Mouse (Mus musculus) intestine, embryonic 16.5 days (tissue): Measurements from ENCODE around the gene Ppm1j. TPM values are rescaled to one million over a fixed set of nuclear protein-coding genes. Genes with fewer than 3 reads are reported as not detected.
A peak's percentile ranks its signal among the peaks of the same experiment; 100 is the strongest.
"Not testable (repeated sequence)": the region's sequence is repeated elsewhere in the genome, so short reads cannot be mapped to it uniquely, and the experiment has no call there.

Experiments
- ATAC-seq: fragments of 200-750 bp; cut with Nextera tagmentation; 2 replicates; pipeline ENCODE4 v1.8.0; 2017; ENCODE audit warnings: moderate TSS enrichment, moderate library complexity
- H3K27ac ChIP-seq: fragments of 300-500 bp; sonication (generic); 2 replicates; pipeline ENCODE4 v1.5.1; 2014; ENCODE audit warnings: mild to moderate bottlenecking, low read length
- H3K27me3 ChIP-seq: fragments of 300-500 bp; sonication (generic); replicated peaks from 2 replicates; pipeline ENCODE4 v1.6.1; 2014; ENCODE audit warnings: low read length, control low read depth, mixed read lengths; ENCODE audit not compliant: control insufficient read depth, insufficient read depth
- H3K36me3 ChIP-seq: fragments of 300-500 bp; sonication (generic); 2 replicates; pipeline ENCODE4 v1.6.1; 2014; ENCODE audit warnings: low read length, control low read depth; ENCODE audit not compliant: control insufficient read depth, insufficient read depth
- H3K4me1 ChIP-seq: fragments of 300-500 bp; sonication (generic); 2 replicates; pipeline ENCODE4 v1.6.1; 2014; ENCODE audit warnings: low read length, control low read depth, mixed read lengths; ENCODE audit not compliant: control insufficient read depth, insufficient read depth
- H3K4me2 ChIP-seq: fragments of 300-500 bp; sonication (generic); 2 replicates; pipeline ENCODE4 v1.6.1; 2014; ENCODE audit warnings: low read depth, low read length, control low read depth
- H3K4me3 ChIP-seq: fragments of 300-500 bp; sonication (generic); 2 replicates; pipeline ENCODE4 v1.5.1; 2014; ENCODE audit warnings: mild to moderate bottlenecking, low read length
- H3K9ac ChIP-seq: fragments of 300-500 bp; sonication (generic); 2 replicates; pipeline ENCODE4 v1.6.1; 2014; ENCODE audit warnings: low read depth, low read length
- H3K9me3 ChIP-seq: fragments of 300-500 bp; sonication (generic); 2 replicates; pipeline ENCODE4 v1.6.1; 2016; ENCODE audit warnings: low read length, control low read depth; ENCODE audit not compliant: control insufficient read depth
- WGBS: fragments of 180-500 bp; shearing (Covaris S2); extraction: QIAGEN DNeasy Blood & Tissue Kit; methylation state at CpG from one replicate; pipeline ENCODE4 v1.1.7; 2014; 5-methylcytosine and 5-hydroxymethylcytosine counted together
- polyA plus RNA-seq: library from polyadenylated mRNA; unstranded; fragments of >200 nt; fragmentation: Nextera tagmentation; extraction: Ambion mirVana; gene quantifications from 2 replicates; pipeline ENCODE4 v1.2.1, GENCODE M21; 2015

Gene Ppm1j
- polyA plus RNA-seq, 1 experiment from 2014 or later: 4.3 TPM

- peak; percentile 54 for ATAC-seq
- H3K27ac ChIP-seq, H3K9me3 ChIP-seq, H3K9ac ChIP-seq, H3K27me3 ChIP-seq, H3K4me3 ChIP-seq, H3K4me2 ChIP-seq, H3K4me1 ChIP-seq, H3K36me3 ChIP-seq: not testable (repeated sequence)
- 21% methylated on average over 20 of the region's 20 CpGs for WGBS
These were observed 18.6 kb upstream of the Ppm1j start for GRCm38 (mm10) chr3:104762103-104762863.

GRCm38 (mm10) chr3:104765021-104765420 lies 15.8 kb upstream of the Ppm1j start:
- no peaks in the 10 kb centered on the region for H3K36me3 ChIP-seq
- H3K9me3 ChIP-seq: no peaks in the 10 kb centered on the region
- 23% methylated on average over 4 of the region's 4 CpGs for WGBS
- H3K27me3 ChIP-seq: 0 out of 2 replicates have a peak, but pooled peaks cover 3% of the 10 kb centered on the region
- no peak for ATAC-seq
- H3K27ac ChIP-seq: no peak overlapping the region
- H3K4me3 ChIP-seq: no peak overlapping the region
- no peak overlapping the region for H3K4me2 ChIP-seq
- no peak overlapping the region for H3K9ac ChIP-seq
- no peaks in the 10 kb centered on the region for H3K4me1 ChIP-seq

DNA sequence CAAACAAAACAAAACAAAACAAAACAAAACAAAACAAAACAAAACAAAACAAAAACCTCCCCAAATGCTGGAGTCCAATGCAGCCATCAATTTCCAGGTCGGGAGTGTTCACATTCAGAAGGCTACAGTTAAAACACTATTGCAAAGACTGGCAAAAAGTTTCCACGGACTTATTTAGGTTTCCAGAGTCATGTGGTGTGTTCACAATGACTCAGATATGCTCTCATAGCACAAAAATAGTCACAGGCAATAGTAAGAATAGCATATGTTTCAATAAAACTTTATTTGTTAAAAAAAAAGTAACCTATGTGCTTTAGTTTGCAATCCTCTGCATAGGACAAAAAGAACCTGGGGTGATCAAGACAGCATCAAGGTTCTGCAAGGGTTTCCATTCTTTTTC lies 13.7 kb upstream of the Ppm1j start:
- Histone ChIP-seq H3K27ac (no peak overlapping the region), H3K4me2 (no peak overlapping the region), H3K4me3 (no peak overlapping the region), H3K9ac (no peak overlapping the region), H3K27me3 (no peaks in the 10 kb centered on the region), H3K4me1 (no peaks in the 10 kb centered on the region), H3K36me3 (no peaks in the 10 kb centered on the region), H3K9me3 (no peaks in the 10 kb centered on the region)
- no peak for ATAC-seq
- 65% methylated on average over 2 of the region's 2 CpGs for WGBS

DNA sequence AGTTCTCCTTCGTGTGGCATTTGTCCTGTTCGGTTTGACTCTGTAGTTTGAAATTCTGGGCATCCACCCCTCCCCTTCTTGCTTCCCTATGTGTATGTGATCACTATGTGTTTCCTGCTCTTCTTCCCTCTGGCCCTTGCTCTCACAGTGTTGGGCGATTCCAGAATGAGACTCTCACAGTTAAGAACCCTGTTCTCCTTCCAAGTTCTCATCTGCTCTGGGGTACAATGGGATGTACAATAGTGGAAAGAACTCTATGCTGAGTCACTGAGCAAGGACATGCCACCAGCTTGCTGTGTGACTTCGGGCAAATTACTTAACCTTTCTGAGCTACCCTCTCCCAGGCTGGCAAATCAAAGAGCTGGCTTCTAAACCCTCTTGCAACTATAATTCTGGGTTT lies 13.1 kb upstream of the Ppm1j start:
- Histone ChIP-seq H3K36me3 (no peaks in the 10 kb centered on the region), H3K4me1 (no peaks in the 10 kb centered on the region), H3K27me3 (no peaks in the 10 kb centered on the region), H3K4me2 (no peak overlapping the region), H3K27ac (no peak overlapping the region), H3K4me3 (no peak overlapping the region), H3K9ac (no peak overlapping the region), H3K9me3 (no peaks in the 10 kb centered on the region)
- WGBS: 80% methylated on average over 4 of the region's 4 CpGs
- ATAC-seq: no peak

DNA sequence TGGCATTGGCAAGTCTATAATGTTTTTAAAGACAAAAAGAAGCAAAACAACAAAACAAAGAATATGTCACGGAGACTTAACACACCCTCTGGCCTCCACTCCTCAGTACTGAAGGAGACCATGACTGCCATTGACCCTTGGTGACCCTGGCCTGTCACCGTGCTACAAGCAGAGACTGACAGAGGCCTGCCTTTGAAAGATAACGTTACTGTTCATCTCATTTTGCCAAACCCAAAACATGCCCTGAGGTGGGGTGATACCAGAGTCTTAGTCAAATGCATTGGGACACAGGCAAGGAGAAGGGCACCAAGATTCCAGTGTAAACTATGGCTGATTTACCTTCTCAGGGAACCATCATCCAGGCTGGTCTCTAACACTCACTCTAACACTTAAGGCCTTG lies 11.7 kb upstream of the Ppm1j start:
- H3K27ac ChIP-seq: no peak overlapping the region
- H3K4me1 ChIP-seq: no peaks in the 10 kb centered on the region
- WGBS: 60% methylated on average over 3 of the region's 3 CpGs
- H3K4me3 ChIP-seq: no peak overlapping the region
- no peaks in the 10 kb centered on the region for H3K9me3 ChIP-seq
- no peak for ATAC-seq
- H3K9ac ChIP-seq: no peak overlapping the region
- H3K27me3 ChIP-seq: no peaks in the 10 kb centered on the region
- no peaks in the 10 kb centered on the region for H3K36me3 ChIP-seq
- H3K4me2 ChIP-seq: no peak overlapping the region

- no peaks in the 10 kb centered on the region for H3K9me3 ChIP-seq
- no peak overlapping the region for H3K9ac ChIP-seq
- H3K36me3 ChIP-seq: no peaks in the 10 kb centered on the region
- no peak overlapping the region for H3K4me2 ChIP-seq
- H3K27me3 ChIP-seq: no peaks in the 10 kb centered on the region
- ATAC-seq: no peak
- 53% methylated on average over 10 of the region's 10 CpGs for WGBS
- no peaks in the 10 kb centered on the region for H3K4me1 ChIP-seq
- H3K4me3 ChIP-seq: no peak overlapping the region
- no peak overlapping the region for H3K27ac ChIP-seq
These were observed 10.8 kb upstream of the Ppm1j start for GRCm38 (mm10) chr3:104770035-104770434.

DNA sequence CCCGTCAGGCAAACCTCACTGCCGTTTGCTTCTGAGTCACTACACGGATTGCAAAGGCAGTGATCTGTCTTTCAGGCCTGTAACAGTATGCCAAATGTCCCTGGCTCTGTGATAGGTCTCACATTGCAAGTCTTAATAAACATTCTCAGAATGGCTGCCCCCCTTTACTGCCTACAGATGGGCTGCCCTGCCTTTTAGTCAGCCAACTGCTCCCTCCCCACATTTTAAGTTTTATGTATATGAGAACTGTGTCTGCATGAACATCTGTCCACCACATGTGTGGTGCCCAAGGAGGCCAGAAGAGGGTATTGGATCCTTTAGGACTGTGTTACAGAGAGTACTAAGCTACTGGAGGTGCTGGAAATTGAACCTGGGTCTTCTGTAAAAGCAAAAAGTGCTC lies 9.9 kb upstream of the Ppm1j start:
- Histone ChIP-seq H3K27ac (no peak overlapping the region), H3K4me1 (no peaks in the 10 kb centered on the region), H3K9me3 (no peaks in the 10 kb centered on the region), H3K4me3 (no peak overlapping the region), H3K9ac (no peak overlapping the region), H3K4me2 (no peak overlapping the region), H3K36me3 (no peaks in the 10 kb centered on the region), H3K27me3 (peaks cover 4% of the 10 kb centered on the region; the same call in 1 of the 2 replicates)
- WGBS: 78% methylated on average over 3 of the region's 3 CpGs
- no peak for ATAC-seq

- 56% methylated on average over 6 of the region's 6 CpGs for WGBS
- H3K36me3 ChIP-seq: no peaks in the 10 kb centered on the region
- no peaks in the 10 kb centered on the region for H3K4me1 ChIP-seq
- H3K9me3 ChIP-seq: no peaks in the 10 kb centered on the region
- ATAC-seq: no peak
- H3K4me2 ChIP-seq: no peak overlapping the region
- H3K27ac ChIP-seq: no peak overlapping the region
- no peak overlapping the region for H3K9ac ChIP-seq
- H3K27me3 ChIP-seq: peaks cover 10% of the 10 kb centered on the region
- no peak overlapping the region for H3K4me3 ChIP-seq
These were observed 9.4 kb upstream of the Ppm1j start for GRCm38 (mm10) chr3:104771460-104771859.

DNA sequence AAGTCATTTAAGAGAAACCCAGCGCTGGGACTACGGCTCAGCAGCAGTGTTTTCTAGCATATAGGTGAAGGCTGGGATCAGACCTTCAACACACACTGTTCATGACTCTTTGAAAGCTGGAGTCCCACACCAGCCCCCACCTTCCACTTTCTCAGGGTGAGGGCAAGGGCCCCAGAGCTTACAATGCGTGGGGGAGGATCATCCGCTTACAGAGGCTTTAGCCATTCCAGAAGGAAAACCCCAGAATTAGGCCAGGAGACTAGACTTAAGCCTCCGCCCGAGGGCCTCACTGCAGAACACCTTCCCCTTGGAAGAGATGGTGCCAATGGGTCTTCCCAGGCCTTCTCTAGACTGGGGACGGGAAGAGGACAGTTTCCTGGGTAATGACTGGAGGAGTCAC lies 7.6 kb upstream of the Ppm1j start:
- 85% methylated on average over 7 of the region's 7 CpGs for WGBS

GRCm38 (mm10) chr3:104777342-104777741 lies 3.5 kb upstream of the Ppm1j start:
- Histone ChIP-seq H3K27me3 (peaks cover 45% of the 10 kb centered on the region), H3K36me3 (no peaks in the 10 kb centered on the region), H3K9me3 (no peaks in the 10 kb centered on the region), H3K4me2 (peak overlapping the region; percentile 61), H3K9ac (peak overlapping the region; percentile 44), H3K4me1 (peaks cover 27% of the 10 kb centered on the region), H3K4me3 (peak overlapping the region; percentile 41), H3K27ac (no peak overlapping the region)
- ATAC-seq: no peak
- WGBS: under 1% methylated on average over 20 of the region's 20 CpGs

More for the DNA sequence above, 7.6 kb upstream of the Ppm1j start:
- H3K4me3 ChIP-seq: no peak overlapping the region
- H3K9ac ChIP-seq: no peak overlapping the region
- H3K27ac ChIP-seq: no peak overlapping the region
- peaks cover 9% of the 10 kb centered on the region; the same call in 1 of the 2 replicates for H3K4me1 ChIP-seq
- no peaks in the 10 kb centered on the region for H3K36me3 ChIP-seq
- no peaks in the 10 kb centered on the region for H3K9me3 ChIP-seq
- ATAC-seq: no peak
- peaks cover 25% of the 10 kb centered on the region for H3K27me3 ChIP-seq
- H3K4me2 ChIP-seq: no peak overlapping the region
